Mouse (Mus musculus) testis, adult 2 months (tissue): Measurements from ENCODE around the gene Dlgap1.

Experiments used
- CTCF ChIP-seq: fragments of 200-500 bp; IDR thresholded peaks from 2 replicates; pipeline ENCODE4 v1.5.1; 2012; ENCODE audit warnings: low read depth, mild to moderate bottlenecking, inconsistent platforms, low read length, moderate library complexity; ENCODE audit not compliant: control insufficient read depth, insufficient read depth, insufficient replicate concordance
- POLR2A ChIP-seq: fragments of 200-500 bp; IDR thresholded peaks from 2 replicates; pipeline ENCODE4 v1.6.1; 2012; ENCODE audit warnings: low read depth, mild to moderate bottlenecking, inconsistent platforms, low read length, moderate library complexity; ENCODE audit not compliant: control insufficient read depth

DNA sequence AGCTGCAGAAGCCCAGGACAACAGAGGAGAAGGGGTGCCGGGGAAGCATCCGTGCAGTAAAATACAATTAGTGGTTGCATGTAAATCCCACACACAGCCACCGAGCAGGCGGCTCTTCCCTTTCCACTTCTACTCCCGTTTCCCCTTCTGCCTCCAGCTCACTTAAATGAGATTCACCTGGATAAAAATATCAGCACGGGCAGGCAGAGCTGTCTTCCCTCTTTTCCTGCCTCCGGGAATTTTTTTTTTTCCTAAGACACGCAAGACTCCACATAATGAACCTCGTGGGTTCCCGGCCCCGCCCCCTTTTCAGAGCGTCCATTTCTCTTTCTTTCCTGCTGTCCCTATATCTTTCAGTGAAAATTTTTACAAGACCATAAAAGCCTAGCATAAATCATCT, 548.5 kb downstream of the Dlgap1 start:
- TF ChIP-seq CTCF: no peak
- TF ChIP-seq POLR2A: no peak
